Mouse (Mus musculus) layer of hippocampus, adult 9-11 months (tissue): ENCODE measurements around the gene Tmem33.

Experiments
- DNase-seq: peaks from one replicate; pipeline ENCODE4 v3.0.0; 2022

Tmem33 gene

GRCm38 (mm10) chr5:67340811-67341210 lies 80.4 kb downstream of the Tmem33 start:
- no peak for DNase-seq
